Mouse (Mus musculus) gastrocnemius, postnatal 14 days (tissue): ENCODE results near the gene Fam208a. TPM values are rescaled to one million over a fixed set of nuclear protein-coding genes. Genes with fewer than 3 reads are reported as not detected.

ENCODE experiments used
- microRNA-seq, 2 experiments: library from miRNA; unstranded; fragments of <30 nt; microRNA quantifications; one replicate each; pipeline ENCODE4 v1.2.0; 2021
- total RNA-seq, 2 experiments: library from RNA; stranded (reverse); gene quantifications; 2 replicates each; pipeline ENCODE4 v1.2.3; 2021

The Fam208a gene
- total RNA-seq, 2 experiments from 2014 or later = 6.8 to 7.2 TPM

Small RNAs within 50 kb of the gene (microRNA-seq; reads per million reads assigned to microRNA genes)
- gene Gm23633 = 0 reads per million in 2 experiments

Other genes starting within 250 kb of the Fam208a start
- gene Ccdc66, start 79.6 kb downstream of the Fam208a start, total RNA-seq = 1 to 10 TPM; 6.2 to 6.3 TPM
- under 1 TPM; 0.38 to 0.86 TPM for gene Erc2, start 193.6 kb downstream of the Fam208a start, total RNA-seq